Mouse (Mus musculus) lung, adult 2 months (tissue): ENCODE data around the gene Cd72.

Experiments used
- CTCF ChIP-seq: fragments of 200-500 bp; IDR thresholded peaks from 2 replicates; pipeline ENCODE4 v1.5.1; 2011; ENCODE audit warnings: mild to moderate bottlenecking, low read length, control low read depth; ENCODE audit not compliant: insufficient read depth
- POLR2A ChIP-seq: fragments of 200-500 bp; IDR thresholded peaks from 2 replicates; pipeline ENCODE4 v1.6.1; 2011; ENCODE audit warnings: low read depth, mild to moderate bottlenecking, control low read depth, low read length, borderline replicate concordance; ENCODE audit errors: extremely low read depth

DNA sequence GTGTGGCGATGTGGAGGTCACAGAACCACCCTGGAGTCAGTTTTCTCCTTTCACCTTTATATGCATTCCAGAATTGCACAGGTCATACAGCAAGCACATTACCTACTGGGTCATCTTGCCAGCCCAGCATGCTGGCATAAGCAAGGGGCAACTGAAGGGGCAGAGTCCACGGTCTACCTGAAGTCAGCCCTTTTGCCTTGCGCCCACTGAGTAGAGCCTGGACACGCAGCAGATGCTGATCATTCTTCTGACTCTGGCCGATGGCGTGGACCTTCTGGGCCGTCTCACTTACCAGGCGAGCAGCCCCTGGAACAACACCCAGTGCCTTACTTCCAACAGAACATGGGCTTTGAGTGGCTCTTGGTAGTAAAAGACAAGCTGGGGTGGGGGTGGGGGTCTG, 43.0 kb upstream of the Cd72 start:
- TF ChIP-seq CTCF (no peak), POLR2A (no peak)
